Mouse (Mus musculus) heart, adult 8-10 months (tissue): ENCODE results near the gene Mogs. TPM values are rescaled to one million over a fixed set of nuclear protein-coding genes. Genes with fewer than 3 reads are reported as not detected.

Experiments used
- DNase-seq: peaks from one replicate; pipeline ENCODE4 v3.0.0; 2022; ENCODE audit warnings: low spot score
- total RNA-seq, 4 experiments: library from RNA; stranded (reverse); gene quantifications; 2 replicates each; pipeline ENCODE4 v1.2.4; 2022

Gene Mogs
- 10 to 100 TPM in 1 of 4 experiments, 1 to 10 TPM in 3; 6.0 to 10.3 (median 8.0) TPM for total RNA-seq

DNA sequence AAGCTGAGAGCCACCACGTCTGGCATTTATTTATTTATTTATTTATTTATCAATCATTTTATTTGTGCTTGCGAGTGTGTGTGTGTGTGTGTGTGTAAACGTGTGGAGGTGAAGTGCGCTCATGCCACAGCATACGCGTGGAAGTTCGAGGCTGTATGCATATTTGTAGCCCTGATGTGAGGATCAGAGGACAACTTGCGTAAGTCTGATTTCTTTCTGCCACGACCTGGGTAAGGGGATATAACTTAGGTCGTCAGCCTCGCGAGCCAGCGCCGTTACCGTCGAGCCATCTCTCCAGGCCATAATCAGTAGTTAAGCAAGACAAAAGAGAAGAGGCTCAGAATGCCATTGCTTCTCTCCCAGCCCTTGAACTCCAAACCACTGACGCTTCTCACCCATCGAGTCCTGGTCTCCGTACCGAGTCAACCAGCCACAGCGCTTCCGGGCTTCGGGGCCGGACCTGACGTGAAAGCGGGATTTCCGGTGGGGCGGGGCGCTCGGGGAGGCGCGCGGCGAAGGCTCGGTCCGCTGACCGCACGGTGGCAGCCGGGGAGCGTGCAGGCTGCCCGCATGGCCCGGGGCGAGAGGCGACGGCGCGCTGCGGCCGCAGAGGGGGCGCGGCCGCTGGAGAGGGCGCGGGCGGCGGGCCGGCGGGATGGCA is at the start of gene Mogs:
TSS of gene Mogs (plus strand) at position 486 of the 661 bp plus-strand sequence.
- peak; percentile 95 for DNase-seq

DNA sequence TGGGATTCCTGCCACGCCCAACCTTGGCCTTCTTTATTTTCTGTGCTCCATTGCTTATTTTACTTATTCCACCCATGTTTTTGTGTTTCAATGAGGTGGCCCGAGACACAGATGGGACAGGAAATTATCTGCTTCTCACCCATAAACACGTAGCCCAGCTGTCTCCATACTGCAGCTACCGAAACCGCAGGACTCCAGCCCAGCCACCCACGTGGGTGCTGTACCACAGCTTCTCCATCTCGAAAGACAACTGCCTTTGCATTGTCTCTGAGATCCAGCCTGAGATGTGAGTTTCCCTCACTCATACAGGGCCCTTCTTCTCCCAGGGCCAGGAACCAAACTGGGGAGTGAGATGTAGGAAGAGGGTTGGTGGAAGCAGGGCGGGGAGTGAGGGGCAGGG is 49.3 kb upstream of the Mogs start:
- no peak for DNase-seq

DNA sequence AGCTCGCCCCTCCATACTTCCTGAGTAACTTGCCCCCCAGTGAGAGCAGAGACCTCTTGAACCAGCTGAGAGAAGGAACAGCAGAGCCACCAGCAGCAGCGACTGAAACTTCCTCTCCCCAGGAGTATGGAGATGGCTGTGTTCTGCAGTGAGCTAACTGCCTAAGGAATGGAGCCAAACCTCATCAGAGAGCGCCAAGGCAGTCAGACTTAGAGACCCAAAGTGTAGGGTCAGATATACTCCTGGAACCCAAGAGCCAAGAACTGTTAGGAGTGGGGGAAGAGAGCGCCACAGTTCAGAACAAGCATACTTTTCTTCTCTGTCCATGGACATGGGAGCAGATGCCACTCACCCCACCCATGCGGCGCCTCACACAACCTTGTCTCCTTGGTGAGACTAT is 48.9 kb upstream of the Mogs start:
- no peak for DNase-seq

- no peak for DNase-seq
These were observed 47.1 kb upstream of the Mogs start for GRCm38 (mm10) chr6:83068221-83068620.

DNA sequence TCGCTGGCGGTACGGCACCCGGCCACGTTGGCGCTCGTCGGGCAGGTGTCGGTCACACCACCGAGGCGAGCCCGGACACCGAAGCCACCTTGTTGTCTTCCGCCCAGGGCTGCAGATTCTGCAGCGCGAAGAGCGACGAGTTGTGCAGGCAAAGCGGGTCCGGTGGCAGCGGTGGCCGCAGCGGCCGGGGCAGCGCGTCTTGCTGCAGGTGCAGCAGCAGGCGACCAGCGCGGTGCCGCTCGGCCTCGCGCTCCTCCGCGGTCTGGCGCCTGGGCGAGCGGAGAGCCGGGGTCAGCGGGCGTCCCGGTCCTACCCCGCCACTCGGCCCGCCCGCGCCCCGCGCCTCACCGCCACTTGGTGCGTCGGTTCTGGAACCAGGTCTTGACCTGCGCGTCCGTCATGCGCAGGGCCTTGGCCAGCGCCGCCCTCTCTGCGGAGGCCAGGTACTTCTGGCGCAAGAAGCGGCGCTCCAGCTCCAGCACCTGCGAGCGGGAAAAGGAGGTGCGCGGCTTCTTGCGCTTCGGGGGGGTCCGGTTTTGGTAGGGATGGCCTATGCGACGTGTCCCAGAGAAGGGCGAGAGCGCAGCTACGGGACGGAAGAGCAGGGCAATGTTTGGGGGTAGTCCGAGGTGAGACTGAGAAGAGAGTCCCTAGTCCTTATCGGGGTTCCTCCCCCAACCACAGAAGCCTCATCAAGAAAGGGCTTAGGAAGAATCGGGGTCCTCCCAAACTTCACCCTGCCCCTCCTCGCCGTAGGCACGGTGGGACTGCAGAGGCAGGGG is 46.4 kb upstream of the Mogs start:
- DNase-seq: no peak

GRCm38 (mm10) chr6:83069488-83070246 is 45.6 kb upstream of the Mogs start:
- no peak for DNase-seq

DNA sequence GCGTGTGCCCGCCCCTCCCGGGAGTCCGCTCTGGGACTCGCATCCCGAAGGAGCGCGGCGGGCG is 45.2 kb upstream of the Mogs start, which contains the start of gene Tlx2:
TSS of gene Tlx2 (minus strand) at position 47 of the 64 bp plus-strand sequence.
- DNase-seq: no peak

GRCm38 (mm10) chr6:83070311-83071219 is 44.7 kb upstream of the Mogs start:
- DNase-seq: peak; percentile 19

GRCm38 (mm10) chr6:83071220-83071619 is 44.1 kb upstream of the Mogs start:
- no peak for DNase-seq

DNA sequence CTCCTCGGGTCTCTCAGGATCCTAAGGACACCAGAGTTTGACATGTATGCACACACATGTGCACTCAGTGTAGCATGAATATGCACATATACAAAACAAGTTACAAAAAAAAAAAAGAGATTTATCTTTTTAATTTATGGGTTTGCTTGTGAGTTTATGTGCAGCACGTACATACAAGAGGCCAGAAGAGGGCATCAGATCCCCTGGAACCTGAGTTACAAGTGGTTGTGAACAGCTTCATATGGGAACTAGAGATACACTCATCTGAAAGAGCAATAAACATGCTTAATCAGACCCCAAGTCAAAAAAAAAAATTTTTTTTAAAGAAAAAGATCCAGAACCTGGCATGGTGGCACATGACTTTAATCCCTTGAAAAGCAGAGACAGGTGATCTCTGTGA is 40.3 kb upstream of the Mogs start:
- no peak for DNase-seq

DNA sequence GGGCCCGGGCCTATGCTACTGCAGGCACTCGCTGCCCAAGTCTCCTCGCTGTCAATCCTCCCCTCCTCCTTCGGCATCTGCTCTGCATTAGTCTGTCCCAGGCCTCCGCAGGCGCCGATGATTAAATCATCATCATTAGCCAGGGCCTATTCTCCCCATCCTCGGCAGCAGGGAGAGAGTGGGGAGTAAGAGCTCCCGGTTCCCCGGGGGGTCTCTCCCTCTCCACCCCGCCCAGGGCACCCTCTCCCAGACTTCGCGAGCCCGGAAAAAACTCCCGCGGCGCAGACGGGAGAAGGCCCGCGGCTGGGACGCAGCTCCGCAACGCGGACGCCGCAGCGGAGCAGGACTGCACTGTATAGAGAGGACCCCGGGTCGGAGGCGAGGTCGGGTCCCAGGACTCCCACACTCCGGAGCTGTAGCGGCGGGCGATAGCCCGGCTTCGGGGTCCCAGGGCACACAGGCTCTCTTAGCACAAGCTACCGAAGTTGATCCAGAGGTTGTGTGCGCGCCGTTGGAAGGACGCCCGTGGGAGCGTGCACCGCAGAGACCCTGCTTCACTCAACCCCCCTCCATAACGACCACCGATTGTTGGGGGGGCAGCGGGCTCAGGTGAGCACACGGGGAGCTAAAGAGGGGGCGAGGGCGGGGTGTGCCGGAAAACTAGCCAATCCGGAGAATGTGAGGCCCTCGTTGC is 37.5 kb upstream of the Mogs start, which contains the start of gene Pcgf1:
TSS of gene Pcgf1 (plus strand) at position 240 of the 694 bp plus-strand sequence.
- DNase-seq: peak; percentile 23

- DNase-seq: peak; percentile 99
These were observed 36.9 kb upstream of the Mogs start for GRCm38 (mm10) chr6:83078324-83078858.

DNA sequence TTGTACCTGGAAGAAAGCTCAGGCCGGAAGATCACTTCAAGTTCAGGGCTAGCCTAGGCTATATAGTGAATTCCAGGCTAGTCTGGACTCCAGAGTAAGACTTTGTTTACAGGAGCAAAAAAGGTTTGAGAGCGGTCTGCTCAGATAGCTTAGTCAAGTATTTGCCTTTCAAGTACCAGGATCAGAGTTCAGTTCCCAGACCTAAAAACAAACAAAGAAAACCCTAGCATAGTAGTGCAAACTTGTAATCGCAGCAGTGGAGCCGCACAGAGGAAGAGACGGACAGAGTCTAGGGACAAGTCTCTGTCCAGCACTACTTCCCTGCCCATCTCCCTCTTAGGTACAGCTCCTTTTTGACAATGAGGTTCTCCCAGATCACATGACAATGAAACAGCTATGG is 35.1 kb upstream of the Mogs start:
- no peak for DNase-seq

GRCm38 (mm10) chr6:83083497-83083896 is 31.8 kb upstream of the Mogs start:
- no peak for DNase-seq

DNA sequence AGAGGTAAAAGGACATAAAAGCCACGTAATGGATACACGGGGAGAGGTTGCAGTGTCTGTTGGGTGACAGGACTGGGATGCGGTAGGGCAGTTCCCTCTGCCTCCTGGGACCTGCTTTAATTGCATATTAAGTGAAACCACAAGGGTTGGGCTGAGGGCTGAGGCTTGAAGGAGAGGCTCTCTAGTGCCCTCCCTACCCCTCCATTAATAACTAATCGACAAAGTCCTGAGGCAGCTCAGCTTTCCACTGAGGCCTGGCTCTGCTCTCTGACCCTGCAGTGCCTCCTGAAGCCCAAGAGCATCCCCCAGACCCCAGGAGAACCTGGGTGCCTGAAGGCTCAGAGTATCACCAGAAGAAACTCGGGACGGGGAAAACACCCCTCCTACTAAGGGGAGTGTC is 30.8 kb upstream of the Mogs start:
- no peak for DNase-seq

- DNase-seq: no peak
These were observed 28.9 kb upstream of the Mogs start, which contains the start of gene Lbx2 for GRCm38 (mm10) chr6:83086121-83087035. Lbx2 (plus strand) TSS chr6:83086367.

DNA sequence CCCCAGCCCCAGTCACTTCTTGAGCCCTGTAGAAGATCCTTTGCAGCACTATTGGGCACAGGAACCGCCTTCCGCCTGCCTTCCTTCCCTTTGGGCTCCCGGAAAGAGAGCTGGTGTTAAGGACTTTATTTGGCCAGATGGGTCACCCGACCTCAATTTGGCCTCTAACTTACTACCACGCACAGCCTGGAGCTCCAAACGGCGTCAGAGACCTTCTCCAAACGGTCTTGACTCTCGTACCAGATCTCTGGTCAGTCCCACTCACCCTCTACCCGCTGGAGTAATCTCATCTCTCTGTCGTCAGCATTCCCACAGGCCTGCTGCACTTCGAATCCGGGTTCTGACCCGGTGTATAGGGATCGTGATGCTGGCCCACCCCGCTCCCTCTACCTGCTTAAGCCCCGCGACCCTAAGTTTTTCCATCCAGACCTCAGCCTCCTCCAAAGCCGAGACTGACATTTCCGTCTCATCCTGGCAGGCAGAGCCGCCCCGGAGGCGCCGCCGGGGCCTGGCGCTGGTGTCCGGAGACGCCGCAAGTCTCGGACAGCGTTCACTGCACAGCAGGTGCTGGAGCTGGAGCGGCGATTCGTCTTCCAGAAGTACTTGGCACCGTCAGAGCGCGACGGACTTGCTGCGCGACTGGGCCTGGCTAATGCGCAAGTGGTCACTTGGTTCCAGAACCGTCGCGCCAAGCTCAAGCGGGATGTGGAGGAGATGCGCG is 27.9 kb upstream of the Mogs start:
- DNase-seq: peak; percentile 41

GRCm38 (mm10) chr6:83087926-83088260 is 27.4 kb upstream of the Mogs start:
- DNase-seq: no peak

DNA sequence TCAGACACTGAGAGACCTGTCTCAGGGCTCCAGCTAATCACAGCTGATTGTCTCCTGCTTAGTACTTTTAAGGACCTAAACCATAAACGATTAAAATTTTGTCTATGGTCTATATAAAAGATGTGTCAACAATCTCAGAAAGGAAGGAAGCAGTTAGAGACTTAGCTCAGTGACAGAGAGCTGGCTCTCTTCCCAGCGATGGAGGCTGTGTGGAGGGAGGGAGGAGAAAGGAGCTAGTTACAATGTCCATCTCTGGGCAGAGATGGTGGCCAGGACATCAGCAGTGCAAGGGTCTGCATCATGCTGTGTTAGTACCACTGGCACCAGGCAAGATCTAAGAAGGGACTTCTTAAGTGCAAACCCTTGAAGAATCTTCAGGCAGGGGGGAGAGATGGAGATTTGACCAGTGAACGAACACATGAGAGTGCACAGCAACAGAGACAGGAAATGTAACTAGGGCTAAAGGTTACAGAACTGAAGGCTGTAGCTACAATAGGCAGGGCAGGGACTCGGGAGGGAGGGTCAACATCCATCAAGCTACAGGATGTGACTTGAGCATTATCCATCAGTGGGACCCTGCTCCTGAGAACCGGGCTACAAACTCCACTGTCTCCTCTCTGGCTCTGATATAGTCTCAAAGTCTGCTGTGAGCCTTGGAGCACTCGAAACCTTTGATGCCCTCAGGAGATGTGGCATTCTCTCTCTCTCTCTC is 22.7 kb upstream of the Mogs start:
- no peak for DNase-seq
